Mouse (Mus musculus) ES-E14 (cell line): ENCODE measurements at regions not wholly inside any gene's neighbourhood (a gene's known extent, or its start where the extent isn't known, plus 50 kb on each side); places are given as distances from the start of the nearest gene placed in this dataset.

ENCODE experiments used
- DNase-seq: peaks from one replicate; pipeline ENCODE4 v3.0.0-alpha.2; 2013; ENCODE audit warnings: low read depth, low spot score
- H3K27ac ChIP-seq: 2 replicates; pipeline ENCODE4 v1.5.1; 2012; ENCODE audit warnings: low read depth, mild to moderate bottlenecking, low read length, moderate library complexity, mixed read lengths; ENCODE audit not compliant: poor library complexity, insufficient read depth, severe bottlenecking
- H3K36me3 ChIP-seq: 2 replicates; pipeline ENCODE4 v1.6.1; 2012; ENCODE audit warnings: mild to moderate bottlenecking, low read length, moderate library complexity, mixed read lengths; ENCODE audit not compliant: control insufficient read depth, poor library complexity, insufficient read depth, severe bottlenecking
- H3K4me1 ChIP-seq, 2 experiments: fragments of 150-350 bp in 1 of 2; sonication (generic) in 1 of 2; 2 replicates each; pipeline ENCODE4 v1.6.1; 2012; ENCODE audit warnings: low read length in 2 of 2, mild to moderate bottlenecking in 1 of 2, mixed read lengths in 1 of 2; ENCODE audit not compliant: control insufficient read depth in 2 of 2, insufficient read depth in 2 of 2, poor library complexity in 1 of 2
- H3K4me3 ChIP-seq, 2 experiments: fragments of 150-350 bp in 1 of 2; sonication (generic) in 1 of 2; 2 replicates each; pipeline ENCODE4 v1.5.1; 2012; ENCODE audit warnings: low read length in 2 of 2, low read depth in 1 of 2, mild to moderate bottlenecking in 1 of 2, mixed read lengths in 1 of 2; ENCODE audit not compliant: insufficient read depth in 1 of 2, poor library complexity in 1 of 2, severe bottlenecking in 1 of 2
- H3K9ac ChIP-seq: 2 replicates; pipeline ENCODE4 v1.6.1; 2012; ENCODE audit warnings: low read depth, mild to moderate bottlenecking, low read length, mixed read lengths; ENCODE audit not compliant: poor library complexity, insufficient read depth, severe bottlenecking
- H3K9me3 ChIP-seq: fragments of 150-350 bp; sonication (generic); 2 replicates; pipeline ENCODE4 v1.6.1; 2012; ENCODE audit warnings: low read depth, mild to moderate bottlenecking, low read length; ENCODE audit not compliant: control insufficient read depth, insufficient read depth
- CHD2 ChIP-seq: IDR thresholded peaks from 2 replicates; pipeline ENCODE4 v1.6.1; 2014; ENCODE audit warnings: mild to moderate bottlenecking, low read depth, low read length, inconsistent platforms
- HCFC1 ChIP-seq: IDR thresholded peaks from 2 replicates; pipeline ENCODE4 v1.6.1; 2012; ENCODE audit warnings: low read length, inconsistent platforms, borderline replicate concordance; ENCODE audit not compliant: insufficient read depth
- MAFK ChIP-seq: IDR thresholded peaks from 2 replicates; pipeline ENCODE4 v1.6.1; 2014; ENCODE audit warnings: mild to moderate bottlenecking, low read depth, low read length, inconsistent platforms; ENCODE audit not compliant: insufficient read depth
- ZC3H11A ChIP-seq: IDR thresholded peaks from 2 replicates; pipeline ENCODE4 v1.6.1; 2012; ENCODE audit warnings: low read depth, mild to moderate bottlenecking, inconsistent platforms, low read length, borderline replicate concordance
- ZNF384 ChIP-seq: IDR thresholded peaks from 2 replicates; pipeline ENCODE4 v1.6.1; 2012; ENCODE audit warnings: low read depth, low read length, inconsistent platforms
- in situ Hi-C, 2 experiments: fragments of 600-800 bp; cut with MboI; formaldehyde crosslinking; loops; one replicate each; pipeline ENCODE4 v1.15.1; 2025; ENCODE audit warnings: low sequenced_read_pairs in 2 of 2, inconsistent platforms in 1 of 2; ENCODE audit not compliant: unreplicated experiment in 2 of 2

- Histone ChIP-seq H3K4me1 (peaks cover 10 to 14% of the 10 kb centered on the region in 2 experiments), H3K4me3 (no peak overlapping the region), H3K9me3 (no peaks in the 10 kb centered on the region), H3K27ac (no peak overlapping the region), H3K9ac (no peak overlapping the region), H3K36me3 (no peaks in the 10 kb centered on the region)
- DNase-seq = no peak
- in situ Hi-C loops = no loop called here
- TF ChIP-seq CHD2 (no peak), ZC3H11A (no peak), ZNF384 (no peak), HCFC1 (no peak), MAFK (no peak)
These were observed 104.1 kb downstream of the Cstad start for GRCm38 (mm10) chr2:30698758-30699535.

- no peak for TF ChIP-seq ZNF384
- no peak for TF ChIP-seq MAFK
- no peak for TF ChIP-seq CHD2
- TF ChIP-seq HCFC1 = no peak
- TF ChIP-seq ZC3H11A = no peak
- Histone ChIP-seq H3K36me3 (no peaks in the 10 kb centered on the region), H3K27ac (no peak overlapping the region), H3K4me3 (no peak overlapping the region), H3K9ac (no peak overlapping the region), H3K9me3 (no peaks in the 10 kb centered on the region), H3K4me1 (peaks cover 8 to 13% of the 10 kb centered on the region in 2 experiments)
- no peak for DNase-seq
- in situ Hi-C loops = no loop called here
These were observed 103.0 kb downstream of the Cstad start for GRCm38 (mm10) chr2:30697851-30698250.

DNA sequence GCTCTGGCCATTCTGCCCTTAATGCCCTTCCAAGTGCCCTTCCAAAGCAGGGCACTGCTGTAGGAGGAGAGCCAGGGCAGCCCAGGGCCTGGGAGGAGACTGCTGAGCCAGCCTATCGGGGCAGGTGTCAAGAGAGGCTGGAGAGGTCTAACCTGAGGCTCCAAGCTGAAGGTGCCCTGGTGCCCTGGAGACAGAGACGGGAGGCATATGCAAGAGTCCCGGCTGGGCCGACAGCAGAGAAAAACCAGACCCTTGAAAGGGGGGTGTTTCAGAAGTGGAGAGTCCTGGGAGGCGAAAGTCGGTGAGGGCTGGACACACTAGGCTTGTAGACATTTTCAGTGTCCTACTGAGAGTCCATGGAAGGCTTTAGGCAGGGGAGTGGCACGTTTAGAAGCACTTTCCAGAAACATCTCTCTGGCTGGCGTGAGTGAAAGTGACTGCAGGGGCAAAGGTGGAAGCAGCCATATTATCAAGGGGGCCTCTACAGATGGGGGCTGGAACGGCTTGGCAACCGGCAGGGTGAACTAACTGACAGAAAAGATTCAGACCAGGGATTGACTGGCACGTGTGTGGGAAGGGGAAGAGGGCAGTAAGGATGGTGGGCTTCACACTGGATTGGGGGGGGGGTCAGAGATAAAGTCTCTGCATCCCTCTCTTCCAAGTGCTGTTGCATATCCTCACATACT is 101.1 kb downstream of the Cstad start:
- H3K9ac ChIP-seq = no peak overlapping the region
- H3K27ac ChIP-seq = no peak overlapping the region
- no peak overlapping the region for H3K4me3 ChIP-seq
- H3K9me3 ChIP-seq = no peaks in the 10 kb centered on the region
- H3K36me3 ChIP-seq = no peaks in the 10 kb centered on the region
- no peak for DNase-seq
- in situ Hi-C loops = no loop called here
- TF ChIP-seq CHD2 (no peak), ZNF384 (no peak)
- H3K4me1 ChIP-seq = peaks cover 11 to 22% of the 10 kb centered on the region in 2 experiments

- no peak for DNase-seq
- Histone ChIP-seq H3K9me3 (no peaks in the 10 kb centered on the region), H3K4me3 (no peak overlapping the region), H3K36me3 (no peaks in the 10 kb centered on the region), H3K4me1 (peaks cover 6 to 25% of the 10 kb centered on the region in 2 experiments; a peak in 3 of 4 replicates), H3K27ac (no peak overlapping the region), H3K9ac (no peak overlapping the region)
- TF ChIP-seq CHD2 = no peak
- no peak for TF ChIP-seq ZC3H11A
- TF ChIP-seq MAFK = no peak
- no peak for TF ChIP-seq HCFC1
- no peak for TF ChIP-seq ZNF384
- in situ Hi-C loops = no loop called here
These were observed 100.2 kb downstream of the Cstad start for GRCm38 (mm10) chr2:30695041-30695440.
